Mouse (Mus musculus) neural tube, embryonic 11.5 days (tissue): Measurements from ENCODE around the gene Myo10. TPM values are rescaled to one million over a fixed set of nuclear protein-coding genes. Genes with fewer than 3 reads are reported as not detected.

ENCODE experiments used
- ATAC-seq: fragments of 200-750 bp; cut with Nextera tagmentation; 2 replicates; pipeline ENCODE4 v1.8.0; 2017; ENCODE audit warnings: moderate number of reproducible peaks, mild to moderate bottlenecking, moderate TSS enrichment, moderate library complexity; ENCODE audit not compliant: insufficient read depth, low FRiP score, low TSS enrichment
- DNase-seq: peaks from one replicate; pipeline ENCODE4 v3.0.0-alpha.2; 2015; ENCODE audit warnings: low spot score
- H3K27ac ChIP-seq: fragments of 300-500 bp; sonication (generic); 2 replicates; pipeline ENCODE4 v1.5.1; 2014; ENCODE audit warnings: low read depth, mild to moderate bottlenecking, low read length
- H3K27me3 ChIP-seq: fragments of 300-500 bp; sonication (generic); 2 replicates; pipeline ENCODE4 v1.6.1; 2014; ENCODE audit warnings: mild to moderate bottlenecking, low read length, mixed read lengths; ENCODE audit not compliant: control insufficient read depth, insufficient read depth
- H3K36me3 ChIP-seq: fragments of 300-500 bp; sonication (generic); 2 replicates; pipeline ENCODE4 v1.6.1; 2014; ENCODE audit warnings: mild to moderate bottlenecking, low read length, moderate library complexity, mixed read lengths; ENCODE audit not compliant: control insufficient read depth, insufficient read depth
- H3K4me1 ChIP-seq: fragments of 300-500 bp; sonication (generic); 2 replicates; pipeline ENCODE4 v1.6.1; 2014; ENCODE audit warnings: low read length, mixed read lengths; ENCODE audit not compliant: control insufficient read depth, insufficient read depth
- H3K4me2 ChIP-seq: fragments of 300-500 bp; sonication (generic); 2 replicates; pipeline ENCODE4 v1.6.1; 2014; ENCODE audit warnings: low read depth, mild to moderate bottlenecking, moderate library complexity
- H3K4me3 ChIP-seq: fragments of 300-500 bp; sonication (generic); 2 replicates; pipeline ENCODE4 v1.5.1; 2014; ENCODE audit warnings: low read depth, low read length
- H3K9ac ChIP-seq: fragments of 300-500 bp; sonication (generic); 2 replicates; pipeline ENCODE4 v1.6.1; 2014; ENCODE audit warnings: mild to moderate bottlenecking, low read length
- H3K9me3 ChIP-seq: fragments of 300-500 bp; sonication (generic); 2 replicates; pipeline ENCODE4 v1.6.1; 2016; ENCODE audit warnings: low read length; ENCODE audit not compliant: control insufficient read depth
- WGBS: fragments of 180-500 bp; shearing (Covaris S2); extraction: QIAGEN DNeasy Blood & Tissue Kit; methylation state at CpG from one replicate; pipeline ENCODE4 v1.1.7; 2014; 5-methylcytosine and 5-hydroxymethylcytosine counted together
- polyA plus RNA-seq: library from polyadenylated mRNA; unstranded; fragments of >200 nt; fragmentation: Nextera tagmentation; extraction: Ambion mirVana; gene quantifications from 2 replicates; pipeline ENCODE4 v1.2.1, GENCODE M21; 2014

The Myo10 gene
- polyA plus RNA-seq, 1 experiment from 2014 or later = 40.5 TPM

- peak overlapping the region; percentile 45 for H3K9ac ChIP-seq
- H3K4me3 ChIP-seq = peak overlapping the region; percentile 34
- 0 out of 2 replicates have a peak, but pooled peaks cover 3% of the 10 kb centered on the region for H3K36me3 ChIP-seq
- DNase-seq = peak; percentile 88
- ATAC-seq = peak; percentile 93
- no peaks in the 10 kb centered on the region for H3K9me3 ChIP-seq
- no peaks in the 10 kb centered on the region for H3K27me3 ChIP-seq
- 4% methylated on average over 21 of the region's 21 CpGs for WGBS
- peak overlapping the region; percentile 79 for H3K27ac ChIP-seq
- H3K4me1 ChIP-seq = peaks cover 30% of the 10 kb centered on the region
- peak overlapping the region; percentile 48 for H3K4me2 ChIP-seq
Measured at GRCm38 (mm10) chr15:25773711-25774513, 151.6 kb downstream of the Myo10 start.

DNA sequence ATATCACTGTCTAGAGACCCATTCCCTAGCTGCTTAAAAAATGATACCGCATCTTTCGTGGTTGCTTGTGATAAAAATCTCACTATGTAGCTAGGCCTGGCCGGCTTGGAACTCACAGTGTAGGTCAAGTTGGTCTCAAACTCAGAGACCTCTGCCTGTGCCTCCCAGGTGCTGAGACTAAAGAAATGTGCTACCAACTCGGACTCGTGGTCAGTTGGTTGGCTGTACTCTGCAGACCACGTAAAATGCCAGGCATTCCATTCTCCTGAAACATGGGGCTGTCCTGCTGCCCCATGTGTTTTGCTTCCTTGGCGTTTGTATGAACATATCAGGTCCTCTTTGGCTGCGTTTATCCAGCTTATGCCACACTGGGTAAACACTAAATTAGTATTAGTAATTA, 156.6 kb downstream of the Myo10 start:
- no peaks in the 10 kb centered on the region for H3K27me3 ChIP-seq
- H3K9me3 ChIP-seq = no peaks in the 10 kb centered on the region
- WGBS = 75% methylated on average over 8 of the region's 8 CpGs
- H3K27ac ChIP-seq = no peak overlapping the region
- H3K4me2 ChIP-seq = no peak overlapping the region
- H3K9ac ChIP-seq = no peak overlapping the region
- no peak for DNase-seq
- H3K4me3 ChIP-seq = no peak overlapping the region
- ATAC-seq = no peak
- peaks cover 22% of the 10 kb centered on the region for H3K36me3 ChIP-seq
- peaks cover 20% of the 10 kb centered on the region for H3K4me1 ChIP-seq

- ATAC-seq = no peak
- Histone ChIP-seq H3K4me3 (no peak overlapping the region), H3K27ac (no peak overlapping the region), H3K9me3 (no peaks in the 10 kb centered on the region), H3K36me3 (peaks cover 25% of the 10 kb centered on the region), H3K4me2 (no peak overlapping the region), H3K27me3 (no peaks in the 10 kb centered on the region), H3K9ac (no peak overlapping the region), H3K4me1 (peaks cover 15% of the 10 kb centered on the region)
- WGBS = 77% methylated on average over 23 of the region's 23 CpGs
- no peak for DNase-seq
Measured at GRCm38 (mm10) chr15:25779522-25780191, 157.3 kb downstream of the Myo10 start.

DNA sequence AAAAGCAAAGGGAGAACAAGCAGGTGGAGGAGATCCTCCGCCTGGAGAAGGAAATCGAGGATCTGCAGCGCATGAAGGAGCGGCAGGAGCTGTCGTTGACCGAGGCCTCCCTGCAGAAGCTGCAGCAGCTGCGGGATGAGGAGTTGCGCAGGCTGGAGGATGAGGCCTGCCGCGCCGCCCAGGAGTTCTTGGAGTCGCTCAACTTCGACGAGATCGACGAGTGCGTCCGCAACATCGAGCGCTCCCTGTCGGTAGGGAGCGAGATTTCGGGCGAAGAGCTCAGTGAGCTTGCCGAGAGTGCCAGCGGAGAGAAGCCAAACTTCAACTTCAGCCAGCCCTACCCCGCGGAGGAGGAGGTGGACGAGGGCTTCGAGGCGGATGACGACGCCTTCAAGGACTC, 158.7 kb downstream of the Myo10 start:
- no peak overlapping the region for H3K27ac ChIP-seq
- no peaks in the 10 kb centered on the region for H3K27me3 ChIP-seq
- no peak overlapping the region for H3K4me2 ChIP-seq
- H3K9me3 ChIP-seq = no peaks in the 10 kb centered on the region
- peaks cover 2% of the 10 kb centered on the region; the same call in 1 of the 2 replicates for H3K4me1 ChIP-seq
- H3K36me3 ChIP-seq = peaks cover 31% of the 10 kb centered on the region
- DNase-seq (no peak), ATAC-seq (no peak)
- no peak overlapping the region for H3K9ac ChIP-seq
- H3K4me3 ChIP-seq = no peak overlapping the region
- 87% methylated on average over 33 of the region's 33 CpGs for WGBS

DNA sequence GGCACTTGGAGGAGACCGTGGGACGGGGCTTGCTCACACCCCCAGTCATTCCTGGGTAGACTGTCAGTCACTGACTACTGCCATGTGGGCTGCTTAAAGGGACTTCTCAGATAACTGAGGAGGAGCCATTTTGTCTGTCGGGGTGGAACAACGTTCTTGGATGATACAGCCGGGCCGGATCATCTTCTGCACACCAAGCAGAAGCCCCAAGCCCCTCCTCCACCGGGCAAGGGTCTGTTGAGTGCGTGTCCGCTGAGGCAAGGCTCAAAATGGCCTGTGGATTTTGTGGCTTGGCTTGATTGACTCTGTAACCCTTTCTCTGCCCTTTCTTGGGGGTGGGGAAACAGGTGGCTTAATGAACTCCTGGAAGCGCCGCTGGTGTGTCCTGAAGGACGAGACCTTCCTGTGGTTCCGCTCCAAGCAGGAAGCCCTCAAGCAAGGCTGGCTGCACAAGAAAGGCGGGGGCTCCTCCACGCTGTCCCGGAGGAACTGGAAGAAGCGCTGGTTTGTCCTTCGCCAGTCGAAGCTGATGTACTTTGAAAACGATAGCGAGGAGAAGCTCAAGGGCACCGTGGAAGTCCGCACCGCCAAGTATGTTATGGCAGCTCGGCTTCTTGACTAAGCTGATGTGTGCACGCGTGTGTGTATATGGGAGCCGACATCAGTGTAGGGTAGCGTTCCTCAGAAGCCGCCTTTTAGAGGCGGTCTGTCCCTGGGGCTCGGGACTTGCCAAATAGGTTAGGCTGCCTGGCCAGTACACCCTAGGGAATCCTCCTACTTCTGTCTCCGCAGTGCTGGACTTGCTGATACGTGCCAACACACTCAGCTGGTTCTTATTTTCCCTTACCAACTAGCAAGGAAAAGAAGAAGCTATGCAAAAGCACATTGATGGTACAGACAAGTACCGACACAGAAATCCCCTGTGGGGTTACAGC, 163.4 kb downstream of the Myo10 start:
- Histone ChIP-seq H3K4me3 (no peak overlapping the region), H3K4me1 (no peaks in the 10 kb centered on the region), H3K9me3 (no peaks in the 10 kb centered on the region), H3K4me2 (no peak overlapping the region), H3K27ac (no peak overlapping the region), H3K27me3 (no peaks in the 10 kb centered on the region), H3K36me3 (peaks cover 28% of the 10 kb centered on the region), H3K9ac (no peak overlapping the region)
- 90% methylated on average over 35 of the region's 35 CpGs for WGBS
- ATAC-seq (no peak), DNase-seq (no peak)

- DNase-seq = no peak
- Histone ChIP-seq H3K9ac (no peak overlapping the region), H3K36me3 (peaks cover 19% of the 10 kb centered on the region), H3K9me3 (no peaks in the 10 kb centered on the region), H3K4me3 (no peak overlapping the region), H3K27ac (no peak overlapping the region), H3K27me3 (no peaks in the 10 kb centered on the region), H3K4me1 (no peaks in the 10 kb centered on the region), H3K4me2 (no peak overlapping the region)
- no peak for ATAC-seq
- WGBS = 74% methylated on average over 9 of the region's 9 CpGs
Measured at GRCm38 (mm10) chr15:25787406-25787805, 165.1 kb downstream of the Myo10 start.

GRCm38 (mm10) chr15:25787965-25788364, 165.6 kb downstream of the Myo10 start:
- DNase-seq (no peak), ATAC-seq (no peak)
- Histone ChIP-seq H3K4me3 (no peak overlapping the region), H3K4me2 (no peak overlapping the region), H3K9ac (no peak overlapping the region), H3K4me1 (no peaks in the 10 kb centered on the region), H3K9me3 (no peaks in the 10 kb centered on the region), H3K27ac (no peak overlapping the region), H3K36me3 (peaks cover 22% of the 10 kb centered on the region), H3K27me3 (no peaks in the 10 kb centered on the region)
- 87% methylated on average over 8 of the region's 8 CpGs for WGBS

- Histone ChIP-seq H3K36me3 (peaks cover 22% of the 10 kb centered on the region), H3K27ac (no peak overlapping the region), H3K4me1 (no peaks in the 10 kb centered on the region; the same call in 1 of the 2 replicates), H3K27me3 (no peaks in the 10 kb centered on the region), H3K4me2 (no peak overlapping the region), H3K9ac (no peak overlapping the region), H3K4me3 (no peak overlapping the region), H3K9me3 (no peaks in the 10 kb centered on the region)
- WGBS = 91% methylated on average over 7 of the region's 7 CpGs
- DNase-seq (no peak), ATAC-seq (no peak)
Measured at GRCm38 (mm10) chr15:25788565-25788964, 166.2 kb downstream of the Myo10 start.
